Mouse (Mus musculus) R1 (cell line): Measurements from ENCODE around the gene Stoml1.
"Not testable (repeated sequence)": the region's sequence is repeated elsewhere in the genome, so short reads cannot be mapped to it uniquely, and the experiment has no call there.

ENCODE experiments used
- DNase-seq: peaks from one replicate; pipeline ENCODE4 v3.0.0-alpha.2; 2018; ENCODE audit warnings: low read depth, low spot score

Gene Stoml1

GRCm38 (mm10) chr9:58241780-58242485 is 11.0 kb upstream of the Stoml1 start:
- DNase-seq, result peak; percentile 93

DNA sequence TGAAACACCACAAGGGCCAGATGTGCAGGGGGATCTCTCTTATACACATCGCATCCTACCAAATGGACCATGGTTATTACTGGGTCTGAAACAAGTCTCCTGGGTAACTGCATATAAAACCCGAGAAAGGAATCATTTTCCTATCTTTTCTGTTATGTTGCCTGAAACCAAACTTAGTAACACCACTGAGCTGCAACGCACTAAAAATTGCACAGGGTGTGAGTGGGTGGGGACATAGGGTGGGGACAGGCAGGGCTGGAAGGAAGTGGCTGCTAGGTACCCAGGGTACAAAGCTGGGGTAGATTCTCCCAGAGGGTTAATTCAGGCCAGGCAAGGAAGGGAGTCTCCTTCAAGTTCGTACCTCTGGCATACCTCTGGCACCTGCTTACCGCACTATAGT is 10.3 kb upstream of the Stoml1 start:
- no peak for DNase-seq

DNA sequence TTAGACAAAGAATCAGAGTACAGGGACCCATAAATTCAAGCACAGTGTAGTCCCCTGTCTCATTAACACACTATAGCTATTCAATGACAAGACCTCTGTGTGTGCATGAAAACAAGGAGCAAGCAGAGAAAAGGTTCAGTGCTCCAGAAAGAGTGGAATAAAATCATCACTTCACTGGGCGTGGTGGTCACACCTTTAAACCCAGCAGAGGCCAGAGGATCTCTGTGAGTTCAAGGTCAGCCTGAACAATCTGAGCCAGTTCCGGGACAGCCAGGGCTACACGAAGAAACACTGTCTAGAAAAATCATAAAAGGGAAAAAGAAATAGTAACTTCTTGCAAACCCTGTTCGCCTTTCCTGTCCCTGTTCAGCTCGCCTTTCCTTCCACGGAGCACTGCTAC is 9.3 kb upstream of the Stoml1 start:
- DNase-seq, result peak; percentile 75

DNA sequence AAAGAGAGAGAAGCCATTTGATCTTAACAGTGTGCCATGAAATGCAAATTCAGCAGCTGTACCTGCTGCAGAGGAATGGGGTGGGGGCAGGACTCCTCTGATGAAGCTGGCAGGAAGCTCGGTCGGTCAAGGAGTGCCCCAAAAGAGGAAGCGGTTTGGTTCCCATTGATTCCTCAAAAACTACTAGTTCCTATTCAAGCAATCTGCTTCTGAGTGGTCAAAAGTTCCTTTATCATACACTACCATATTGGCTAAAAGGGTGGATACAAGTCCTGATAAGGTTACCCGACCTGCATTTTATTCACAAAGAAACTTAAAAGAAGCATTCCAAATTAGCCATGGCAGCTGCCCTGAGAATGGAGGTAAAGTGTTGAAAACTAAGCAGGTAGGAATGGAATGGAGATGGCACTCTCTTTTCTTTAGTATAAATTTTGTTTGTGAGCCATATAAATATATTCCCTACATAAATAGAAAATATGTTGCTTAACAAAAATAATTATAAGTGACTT is 6.8 kb upstream of the Stoml1 start:
- DNase-seq, result peak; percentile 69

- peak; percentile 91 for DNase-seq
Observed at GRCm38 (mm10) chr9:58247064-58247759, 5.8 kb upstream of the Stoml1 start.

DNA sequence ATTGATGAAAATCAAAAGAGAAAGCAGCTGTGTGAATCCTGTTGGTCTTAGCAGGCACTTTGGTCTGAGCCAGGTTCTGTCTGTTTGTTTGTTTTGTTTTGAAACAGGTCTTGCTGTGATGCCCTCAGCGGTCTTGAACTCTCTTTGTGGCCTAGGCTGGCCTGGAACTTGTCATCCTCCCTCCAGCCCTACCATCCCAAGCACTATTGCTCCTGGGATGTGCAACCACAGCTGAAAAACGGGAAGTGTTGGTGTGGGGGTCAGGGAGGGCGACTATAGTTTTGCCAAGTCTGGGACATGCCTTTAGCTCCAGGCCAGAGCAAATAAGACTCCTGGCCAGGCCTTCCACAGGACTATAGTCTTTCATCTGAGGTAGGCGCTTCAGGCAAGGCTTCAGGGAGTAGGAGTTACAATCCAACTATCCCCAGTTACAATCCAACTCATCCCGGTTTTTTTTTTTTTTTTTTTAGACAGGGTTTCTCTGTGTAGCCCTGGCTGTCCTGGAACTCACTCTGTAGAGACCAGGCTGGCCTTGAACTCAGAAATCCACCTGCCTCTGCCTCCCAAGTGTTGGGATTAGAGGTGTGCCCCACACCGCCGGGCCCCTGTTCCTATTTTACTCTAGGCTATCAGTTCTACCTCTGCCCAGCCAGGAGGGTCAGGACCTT is 4.1 kb upstream of the Stoml1 start:
- DNase-seq, result peak; percentile 37

DNA sequence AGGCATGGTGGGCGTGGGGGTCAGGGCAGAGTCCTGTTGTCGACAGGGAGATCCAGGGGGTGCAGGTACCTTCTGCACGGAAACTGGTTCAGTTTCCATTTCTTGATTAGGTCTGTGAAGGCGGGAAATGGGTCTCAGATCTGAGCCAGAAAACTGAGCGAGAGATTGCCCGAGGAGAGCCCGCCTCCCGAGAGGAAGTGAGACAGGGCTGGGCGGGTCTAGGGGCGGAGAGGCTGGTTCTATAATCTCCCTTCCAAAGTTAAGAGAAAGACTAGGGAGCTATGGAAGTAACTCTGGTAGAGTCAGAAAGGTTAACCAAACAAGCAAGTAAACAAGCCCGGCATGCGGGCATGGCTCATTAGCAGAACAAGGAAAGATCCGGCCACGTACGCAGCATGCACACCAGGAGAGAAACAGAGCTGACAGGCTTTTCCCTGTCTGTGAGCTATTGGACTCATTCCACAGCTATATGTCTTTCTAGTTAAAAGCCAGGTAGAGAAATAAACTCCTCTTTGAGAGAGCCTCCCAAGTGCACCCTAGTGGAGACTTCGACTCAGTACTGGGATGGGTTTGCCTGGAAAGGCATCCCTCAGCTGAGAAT is 3.3 kb upstream of the Stoml1 start, which contains the start of gene Pml:
Gene Pml (minus strand): TSS at position 195 of the 601 bp plus-strand sequence.
- peak; percentile 99 for DNase-seq

GRCm38 (mm10) chr9:58250322-58250721 is 2.6 kb upstream of the Stoml1 start:
- no peak for DNase-seq

- not testable (repeated sequence) for DNase-seq
Observed at GRCm38 (mm10) chr9:58250730-58251129, 2.2 kb upstream of the Stoml1 start.

DNA sequence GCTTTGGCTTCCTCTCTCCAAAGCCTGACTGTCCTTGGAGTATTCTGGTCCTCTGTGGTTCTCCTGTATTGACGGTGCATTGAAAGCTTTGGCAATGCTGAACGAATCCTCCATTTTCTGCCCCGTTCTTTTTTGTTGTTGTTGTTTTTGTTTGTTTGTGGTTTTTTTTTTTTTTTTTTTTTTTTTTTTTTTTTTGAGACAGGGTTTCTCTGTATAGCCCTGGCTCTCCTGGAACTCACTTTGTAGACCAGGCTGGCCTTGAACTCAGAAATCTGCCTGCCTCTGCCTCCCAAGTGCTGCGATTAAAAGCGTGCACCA is 800 bp downstream of the Stoml1 start:
- DNase-seq, result not testable (repeated sequence)

GRCm38 (mm10) chr9:58255105-58255504 is 2.1 kb downstream of the Stoml1 start:
- DNase-seq, result peak; percentile 60

GRCm38 (mm10) chr9:58255704-58256685 is 3.0 kb downstream of the Stoml1 start:
- DNase-seq, result no peak

DNA sequence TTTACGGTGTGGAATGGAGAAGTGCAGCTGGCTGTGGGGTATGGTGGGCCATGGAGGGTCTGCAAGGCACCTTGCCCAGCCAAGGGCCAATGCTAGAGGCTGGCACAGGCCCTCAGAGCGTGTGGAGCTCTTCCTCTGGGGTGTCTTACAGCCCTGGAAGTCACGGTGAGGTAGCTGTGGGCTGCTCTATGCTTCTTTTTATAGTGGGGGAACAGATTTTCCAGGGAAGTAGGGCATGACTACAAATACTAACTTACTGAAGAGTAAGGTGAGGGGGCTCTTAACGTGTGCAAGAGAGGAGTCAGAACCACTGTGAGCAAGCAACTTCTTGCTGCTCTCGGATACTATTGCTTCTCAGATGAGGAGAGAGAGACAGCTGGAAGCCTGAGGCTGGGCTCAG is 9.5 kb downstream of the Stoml1 start:
- no peak for DNase-seq

DNA sequence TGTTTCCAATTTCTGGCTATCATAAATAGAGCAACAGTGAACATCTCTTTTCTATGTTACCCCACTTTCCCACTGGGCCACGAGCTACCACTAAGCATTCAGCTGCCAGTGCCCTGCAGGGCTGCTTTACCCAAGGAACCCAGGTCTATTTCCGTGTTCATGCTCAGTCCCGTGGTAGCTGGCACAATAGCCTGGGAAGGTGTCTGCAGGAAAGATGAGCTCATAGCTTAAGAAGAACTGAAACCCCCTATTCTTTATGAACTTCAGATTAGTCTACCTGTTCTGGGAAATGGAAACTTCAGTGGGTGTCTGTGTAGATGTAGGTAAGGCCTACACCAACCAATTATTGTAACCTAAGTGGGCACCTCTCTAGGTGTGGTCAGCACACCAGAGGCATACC is 12.4 kb downstream of the Stoml1 start:
- DNase-seq, result no peak

DNA sequence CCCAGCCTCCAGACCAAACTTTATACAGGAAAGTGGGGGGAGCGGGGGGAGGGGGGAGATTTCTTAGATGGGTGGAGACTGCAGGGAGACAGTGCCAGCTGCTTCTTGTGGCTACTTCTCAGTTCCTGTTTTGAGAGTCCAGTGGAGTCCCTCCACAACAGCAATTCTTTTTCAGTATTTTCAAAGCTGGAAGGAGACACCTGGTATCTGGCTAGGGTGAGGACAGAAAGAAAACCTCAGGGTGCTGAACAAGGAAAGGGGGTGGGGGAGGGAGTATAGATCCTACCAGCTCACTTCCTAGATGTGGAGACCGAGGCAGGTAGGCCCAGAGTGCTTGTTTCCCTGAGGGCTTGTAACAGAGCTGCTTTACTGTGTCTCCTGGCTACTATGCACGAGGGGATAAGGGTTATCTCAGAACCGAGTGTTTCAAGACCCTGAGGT is 13.6 kb downstream of the Stoml1 start:
- DNase-seq, result no peak

DNA sequence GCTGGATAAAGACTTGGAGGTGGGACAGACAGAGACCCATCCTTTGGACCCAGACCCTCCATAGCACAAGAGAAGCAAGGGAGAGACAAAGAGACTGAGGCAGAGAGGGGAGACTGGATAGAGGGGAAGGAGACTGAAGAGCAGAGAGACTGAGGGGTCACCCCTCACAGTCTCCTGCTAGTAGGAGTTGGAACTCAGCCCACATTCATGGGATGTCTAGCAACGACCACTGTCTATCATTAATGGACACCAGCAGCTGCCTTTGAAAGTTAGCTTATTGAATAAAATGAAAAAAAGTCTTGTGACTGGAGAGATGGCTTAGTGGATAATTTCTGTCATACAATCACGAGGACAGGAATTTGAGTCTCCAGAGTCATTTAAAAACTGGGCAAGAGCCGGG is 14.1 kb downstream of the Stoml1 start:
- DNase-seq, result no peak

DNA sequence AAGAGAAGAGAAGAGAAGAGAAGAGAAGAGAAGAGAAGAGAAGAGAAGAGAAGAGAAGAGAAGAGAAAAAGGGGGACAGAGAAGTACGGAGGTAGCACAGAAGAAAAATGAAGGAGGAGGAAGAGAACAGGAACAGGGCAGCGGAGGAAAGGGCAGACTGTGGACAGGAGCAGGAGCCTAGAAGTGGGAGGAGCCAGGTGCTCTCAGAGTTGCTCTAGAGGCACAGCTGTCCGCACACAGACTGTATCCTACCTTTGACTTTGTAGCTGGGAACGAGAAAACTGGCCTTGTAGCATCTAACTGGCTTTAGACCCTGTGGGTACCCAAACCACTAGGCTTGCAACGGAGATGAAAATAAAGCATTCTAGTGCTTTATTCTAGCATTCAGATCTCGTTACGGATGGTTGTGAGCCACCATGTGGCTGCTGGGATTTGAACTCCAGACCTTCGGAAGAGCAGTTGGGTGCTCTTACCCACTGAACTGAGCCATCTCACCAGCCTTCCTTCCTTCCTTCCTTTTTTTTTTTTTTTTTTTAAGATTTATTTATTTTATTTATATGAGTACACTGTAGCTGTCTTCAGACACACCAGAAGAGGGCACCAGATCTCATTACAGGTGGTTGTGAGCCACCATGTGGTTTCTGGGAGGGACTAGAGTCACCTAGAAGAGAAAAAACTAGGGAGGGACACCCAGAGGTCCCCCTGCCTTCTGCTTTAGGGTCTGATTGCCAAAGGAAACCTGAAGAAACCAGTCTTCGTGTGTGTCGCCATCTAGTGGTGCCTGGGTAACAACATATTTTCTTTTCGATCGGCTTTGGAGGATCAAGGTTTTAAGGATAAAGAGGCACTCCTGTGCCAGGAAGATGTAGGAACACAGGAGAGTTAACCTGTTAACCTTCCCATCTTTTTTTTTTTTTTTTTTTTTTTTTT is 15.7 kb downstream of the Stoml1 start:
- peak; percentile 95 for DNase-seq

GRCm38 (mm10) chr9:58270081-58270480 is 17.1 kb downstream of the Stoml1 start:
- peak; percentile 81 for DNase-seq

DNA sequence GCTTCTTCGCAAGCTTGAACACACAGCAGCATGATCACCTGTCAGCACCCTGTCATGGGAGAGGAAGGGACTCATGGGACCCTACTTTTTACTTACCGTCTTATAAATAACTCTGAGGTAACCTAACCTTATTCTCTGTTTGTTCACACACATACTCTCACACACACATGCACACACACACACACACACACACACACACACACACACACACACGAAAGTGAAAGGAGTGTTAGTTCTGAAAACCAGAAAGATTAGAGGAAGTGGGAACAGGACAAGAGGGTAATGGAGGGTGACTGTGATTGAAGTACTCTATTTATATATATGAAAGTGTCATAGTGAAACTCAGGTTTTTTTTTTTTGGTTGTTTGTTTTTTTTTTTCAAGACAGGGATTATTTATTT is 18.1 kb downstream of the Stoml1 start:
- no peak for DNase-seq

- DNase-seq, result peak; percentile 76
Observed at GRCm38 (mm10) chr9:58271551-58271950, 18.6 kb downstream of the Stoml1 start.
